In genomic region chr5:107873886-107874302, GRCm38 (mm10) we compare ENCODE assay signal across 9 mouse cellular contexts. TPM values are rescaled to one million over a fixed set of nuclear protein-coding genes. Genes with fewer than 3 reads are reported as not detected.
DNase-seq lines count a peak whose midpoint lies in the region; ATAC-seq and TF ChIP-seq lines count a peak whose summit lies in the region.
"Had no signal": no experiment of that assay in that cellular context is flagged by ENCODE, and none has a peak within 500 bp of the region (broad histone marks: within the 10 kb centered on the region; RNA-seq: fewer than 3 reads in every experiment).

No protein-coding gene starts in this region.

- H3K27me3 ChIP-seq in forebrain, embryonic 12.5 days, result no peaks in the 10 kb centered on the region
- H3K27me3 ChIP-seq in forebrain, embryonic 16.5 days (replicated peaks; ENCODE audit: control insufficient read depth, insufficient read depth, low read length), result no peaks in the 10 kb centered on the region
- H3K27me3 ChIP-seq in limb, embryonic 13.5 days, result no peaks in the 10 kb centered on the region
- H3K27me3 ChIP-seq in thymus, adult 2 months (ENCODE audit: control insufficient read depth, insufficient read depth, low read length), result no peaks in the 10 kb centered on the region
- H3K27me3 ChIP-seq: embryonic facial prominence, embryonic 15.5 days had no signal

- no peak overlapping the region for H3K4me3 ChIP-seq in forebrain, embryonic 12.5 days (replicated peaks)
- no peak overlapping the region for H3K4me3 ChIP-seq in forebrain, embryonic 16.5 days (replicated peaks; ENCODE audit: low read length)
- no peak overlapping the region for H3K4me3 ChIP-seq in limb, embryonic 13.5 days
- no peak overlapping the region for H3K4me3 ChIP-seq in thymus, adult 2 months (ENCODE audit: control insufficient read depth, insufficient read depth, low read length)
- H3K4me3 ChIP-seq: embryonic facial prominence, embryonic 15.5 days had no signal

- H3K9me3 ChIP-seq in forebrain, embryonic 12.5 days, result no peaks in the 10 kb centered on the region
- H3K9me3 ChIP-seq in forebrain, embryonic 16.5 days (ENCODE audit: control insufficient read depth, low read length), result no peaks in the 10 kb centered on the region
- H3K9me3 ChIP-seq in limb, embryonic 13.5 days, result no peaks in the 10 kb centered on the region
- H3K9me3 ChIP-seq: embryonic facial prominence, embryonic 15.5 days had no signal

- TF ChIP-seq CTCF in thymus, adult 2 months (IDR thresholded peaks at IDR 0.05; ENCODE audit: borderline replicate concordance, control insufficient read depth, extremely low read depth, insufficient read depth, low read length, poor library complexity), result no peak

- peak; percentile 28 for DNase-seq in right cerebral cortex, postnatal 25 days
- DNase-seq in right cerebral cortex, postnatal 4 days, result no peak
- DNase-seq in telencephalon, adult 2 months (ENCODE audit: low read depth, low spot score), result peak; percentile 34
- no peak for DNase-seq in cerebellum, adult 9-11 months
- no peak for DNase-seq in thymus, adult 2 months

- TF ChIP-seq POLR2A in thymus, adult 2 months (IDR thresholded peaks at IDR 0.05; ENCODE audit: control insufficient read depth, extremely low read depth, insufficient read depth, low read length, poor library complexity), result no peak

- no peak overlapping the region for H3K4me2 ChIP-seq in forebrain, embryonic 12.5 days
- no peak overlapping the region for H3K4me2 ChIP-seq in forebrain, embryonic 16.5 days (ENCODE audit: low read length)
- H3K4me2 ChIP-seq in limb, embryonic 13.5 days (replicated peaks), result no peak overlapping the region
- H3K4me2 ChIP-seq: embryonic facial prominence, embryonic 15.5 days had no signal

- ATAC-seq in forebrain, embryonic 12.5 days (ENCODE audit: low FRiP score), result no peak
- no peak for ATAC-seq in forebrain, embryonic 16.5 days
- no peak for ATAC-seq in limb, embryonic 13.5 days (ENCODE audit: low FRiP score, low read depth)

- H3K36me3 ChIP-seq in forebrain, embryonic 12.5 days (replicated peaks), result no peaks in the 10 kb centered on the region
- no peaks in the 10 kb centered on the region for H3K36me3 ChIP-seq in forebrain, embryonic 16.5 days (ENCODE audit: control insufficient read depth, insufficient read depth)
- no peaks in the 10 kb centered on the region for H3K36me3 ChIP-seq in limb, embryonic 13.5 days
- no peaks in the 10 kb centered on the region for H3K36me3 ChIP-seq in thymus, adult 2 months (ENCODE audit: control insufficient read depth, insufficient read depth, low read length)
- H3K36me3 ChIP-seq: embryonic facial prominence, embryonic 15.5 days had no signal

- 56% methylated on average over 7 of the region's 7 CpGs for WGBS in forebrain, embryonic 12.5 days
- 52% methylated on average over 7 of the region's 7 CpGs for WGBS in forebrain, embryonic 16.5 days
- WGBS in limb, embryonic 13.5 days, result 59% methylated on average over 7 of the region's 7 CpGs
- 80% methylated on average over 7 of the region's 7 CpGs for WGBS in thymus, adult 2 months

- H3K9ac ChIP-seq in forebrain, embryonic 12.5 days, result no peak overlapping the region
- no peak overlapping the region for H3K9ac ChIP-seq in forebrain, embryonic 16.5 days (replicated peaks; ENCODE audit: low read depth, low read length)
- 0 out of 2 replicates have a peak overlapping the region, but pooled peaks have one; percentile 20 for H3K9ac ChIP-seq in limb, embryonic 13.5 days
- H3K9ac ChIP-seq: embryonic facial prominence, embryonic 15.5 days had no signal

- H3K27ac ChIP-seq in forebrain, embryonic 12.5 days, result peak overlapping the region; percentile 25; the same call in 1 of the 2 replicates
- no peak overlapping the region for H3K27ac ChIP-seq in forebrain, embryonic 16.5 days (ENCODE audit: low read length)
- H3K27ac ChIP-seq in limb, embryonic 13.5 days, result no peak overlapping the region
- H3K27ac ChIP-seq in thymus, adult 2 months (ENCODE audit: control insufficient read depth, insufficient read depth, low read length), result no peak overlapping the region
- H3K27ac ChIP-seq: embryonic facial prominence, embryonic 15.5 days had no signal

- no peaks in the 10 kb centered on the region; the same call in 1 of the 2 replicates for H3K4me1 ChIP-seq in forebrain, embryonic 12.5 days
- no peaks in the 10 kb centered on the region for H3K4me1 ChIP-seq in forebrain, embryonic 16.5 days (replicated peaks; ENCODE audit: control insufficient read depth, insufficient read depth, low read length)
- no peaks in the 10 kb centered on the region for H3K4me1 ChIP-seq in limb, embryonic 13.5 days
- no peaks in the 10 kb centered on the region; the same call in 1 of the 2 replicates for H3K4me1 ChIP-seq in thymus, adult 2 months (replicated peaks; ENCODE audit: control insufficient read depth, insufficient read depth, low read length)
- H3K4me1 ChIP-seq: embryonic facial prominence, embryonic 15.5 days had no signal

RNA-seq across cellular contexts. Expression of gene Evi5, which starts 1.0 kb away (rescaled TPM):
- polyA plus RNA-seq in forebrain, embryonic 12.5 days (2016; fragmentation: Nextera tagmentation; extraction: Ambion mirVana), result 54.8 and 57.4 TPM in 2 replicates
- 51.6 and 54.6 TPM in 2 replicates for polyA plus RNA-seq in forebrain, embryonic 16.5 days (2015; fragmentation: Nextera tagmentation; extraction: Ambion mirVana)
- 86.8 and 88.5 TPM in 2 replicates for polyA plus RNA-seq in limb, embryonic 13.5 days (2015; fragmentation: Nextera tagmentation; extraction: Ambion mirVana)
- polyA plus RNA-seq in thymus, adult 2 months (2012; rRNA removed), result 2.5 and 5.9 TPM in 2 replicates

RNA-seq across cellular contexts. Expression of gene Rpl5, which starts 26.4 kb away (rescaled TPM):
- polyA plus RNA-seq in forebrain, embryonic 12.5 days (2016; fragmentation: Nextera tagmentation; extraction: Ambion mirVana), result 62.6 and 63.6 TPM in 2 replicates
- 75.2 and 76.8 TPM in 2 replicates for polyA plus RNA-seq in forebrain, embryonic 16.5 days (2015; fragmentation: Nextera tagmentation; extraction: Ambion mirVana)
- 75.5 and 79.7 TPM in 2 replicates for polyA plus RNA-seq in limb, embryonic 13.5 days (2015; fragmentation: Nextera tagmentation; extraction: Ambion mirVana)
- 33.7 and 55.8 TPM in 2 replicates for polyA plus RNA-seq in thymus, adult 2 months (2012; rRNA removed)

RNA-seq across cellular contexts. Expression of gene Ube2d2b, which starts 44.0 kb away (rescaled TPM):
- 0.23 and 0.26 TPM in 2 replicates for polyA plus RNA-seq in forebrain, embryonic 12.5 days (2016; fragmentation: Nextera tagmentation; extraction: Ambion mirVana)
- polyA plus RNA-seq in forebrain, embryonic 16.5 days (2015; fragmentation: Nextera tagmentation; extraction: Ambion mirVana), result 0.13 TPM in 1 of 2 replicates, not detected in the other
- polyA plus RNA-seq in limb, embryonic 13.5 days (2015; fragmentation: Nextera tagmentation; extraction: Ambion mirVana), result 0.14 and 0.17 TPM in 2 replicates
- polyA plus RNA-seq in thymus, adult 2 months (2012; rRNA removed), result 0.11 TPM in 1 of 2 replicates, not detected in the other

Comparison
In these comparisons a context has a peak if more than half of its experiments do, and no peak if none do; other contexts are left out.
1. DNase-seq: peak in right cerebral cortex, postnatal 25 days (single experiment) and telencephalon, adult 2 months (single experiment); none in right cerebral cortex, postnatal 4 days (single experiment), cerebellum, adult 9-11 months (single experiment) and thymus, adult 2 months (single experiment).